Mouse (Mus musculus): ENCODE data around the gene Nxf1. TPM values are rescaled to one million over a fixed set of nuclear protein-coding genes. Genes with fewer than 3 reads are reported as not detected.

Gene Nxf1
- polyA plus RNA-seq, 1 experiment from 2014 or later = 197 TPM

GRCm38 (mm10) chr19:8734334-8734733 lies 22.5 kb upstream of the Nxf1 start:
- peaks cover 2% of the 10 kb centered on the region; the same call in 1 of the 2 replicates for H3K9me3 ChIP-seq (ENCODE audit: control insufficient read depth, low read length)
- WGBS = 42% methylated on average over 3 of the region's 3 CpGs
- peaks cover 11% of the 10 kb centered on the region; the same call in 1 of the 2 replicates for H3K4me1 ChIP-seq (replicated peaks; ENCODE audit: control insufficient read depth, insufficient read depth, low read length)
- H3K9ac ChIP-seq (ENCODE audit: low read depth, low read length) = no peak overlapping the region
- peaks cover 14% of the 10 kb centered on the region for H3K36me3 ChIP-seq (ENCODE audit: control insufficient read depth, insufficient read depth, low read length)
- ATAC-seq (replicated peaks; ENCODE audit: low FRiP score) (no peak), DNase-seq (ENCODE audit: low spot score) (no peak)
- H3K4me2 ChIP-seq = no peak overlapping the region
- H3K4me3 ChIP-seq (ENCODE audit: low read depth, low read length) = no peak overlapping the region
- H3K27me3 ChIP-seq (replicated peaks; ENCODE audit: control insufficient read depth, insufficient read depth, low read length) = no peaks in the 10 kb centered on the region
- no peak overlapping the region for H3K27ac ChIP-seq (ENCODE audit: low read depth, low read length)

DNA sequence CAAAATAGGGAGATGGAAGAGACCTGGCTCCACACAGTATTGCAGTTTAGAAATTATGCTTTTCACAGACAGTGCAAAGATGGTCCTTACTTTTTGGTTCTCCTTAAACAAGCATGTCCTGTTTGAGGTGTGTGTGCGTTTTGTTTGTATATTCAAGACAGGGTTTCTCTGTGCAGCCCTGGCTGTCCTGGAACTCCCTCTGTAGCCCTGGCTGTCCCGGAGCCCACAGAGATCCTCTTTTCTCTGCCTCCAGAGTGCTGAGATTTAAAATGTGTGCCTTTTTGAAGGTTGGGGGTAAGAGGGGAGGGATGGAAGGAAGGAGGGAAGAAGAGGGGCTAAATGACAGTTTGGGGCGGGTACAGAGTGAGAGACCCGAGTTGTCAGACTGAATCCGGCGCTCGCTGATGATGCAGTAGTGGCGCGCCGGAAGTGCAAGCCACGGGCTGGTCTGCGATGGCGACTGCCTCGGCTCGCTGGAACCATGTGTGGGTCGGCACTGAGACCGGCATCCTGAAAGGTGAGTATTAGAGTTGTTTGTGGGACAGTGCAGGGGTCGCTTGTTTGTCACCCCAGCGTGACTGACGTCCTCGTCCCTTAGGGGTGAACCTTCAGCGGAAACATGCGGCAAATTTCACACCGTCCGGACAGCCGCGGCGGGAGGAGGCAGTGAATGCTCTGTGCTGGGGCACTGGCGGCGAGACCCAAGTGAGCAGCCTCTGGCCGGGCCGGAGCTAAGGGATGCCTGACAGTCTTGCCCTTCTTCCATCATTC lies 21.3 kb upstream of the Nxf1 start, which contains the start of gene Wdr74:
TSS of gene Wdr74 (plus strand) at position 439 of the 771 bp plus-strand sequence.
- H3K4me1 ChIP-seq (replicated peaks; ENCODE audit: control insufficient read depth, insufficient read depth, low read length) = peaks cover 14% of the 10 kb centered on the region; the same call in 1 of the 2 replicates
- H3K9ac ChIP-seq (ENCODE audit: low read depth, low read length) = peak within 1 kb of the TSS; percentile 81
- ATAC-seq (replicated peaks; ENCODE audit: low FRiP score) = peak; percentile 90
- H3K27ac ChIP-seq (ENCODE audit: low read depth, low read length) = peak within 1 kb of the TSS; percentile 42
- H3K4me2 ChIP-seq = peak within 1 kb of the TSS; percentile 68
- under 1% methylated on average over 32 of the region's 32 CpGs for WGBS
- H3K4me3 ChIP-seq (ENCODE audit: low read depth, low read length) = peak within 1 kb of the TSS; percentile 79
- H3K9me3 ChIP-seq (ENCODE audit: control insufficient read depth, low read length) = peaks cover 2% of the 10 kb centered on the region; the same call in 1 of the 2 replicates
- H3K36me3 ChIP-seq (ENCODE audit: control insufficient read depth, insufficient read depth, low read length) = peaks cover 25% of the 10 kb centered on the region
- peak; percentile 92 for DNase-seq (ENCODE audit: low spot score)
- no peaks in the 10 kb centered on the region for H3K27me3 ChIP-seq (replicated peaks; ENCODE audit: control insufficient read depth, insufficient read depth, low read length)

DNA sequence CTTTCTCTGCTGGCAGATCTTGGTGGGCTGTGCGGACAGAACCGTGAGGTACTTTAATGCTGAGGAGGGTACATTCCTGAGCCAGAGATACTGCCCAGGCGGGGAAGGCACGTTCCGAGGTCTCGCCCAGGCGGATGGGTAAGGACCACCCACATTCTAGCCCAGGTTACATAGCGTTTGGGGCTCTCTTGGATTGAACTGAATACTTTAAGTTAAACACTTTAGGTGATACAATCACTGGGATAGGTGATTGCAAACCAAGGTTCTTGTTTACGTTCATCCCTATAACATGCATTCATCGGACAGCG lies 20.8 kb upstream of the Nxf1 start:
- no peak for DNase-seq (ENCODE audit: low spot score)
- Histone ChIP-seq H3K4me3 (ENCODE audit: low read depth, low read length) (peak overlapping the region; percentile 79), H3K9ac (ENCODE audit: low read depth, low read length) (peak overlapping the region; percentile 81), H3K27ac (ENCODE audit: low read depth, low read length) (peak overlapping the region; percentile 34; the same call in 1 of the 2 replicates), H3K9me3 (ENCODE audit: control insufficient read depth, low read length) (peaks cover 2% of the 10 kb centered on the region; the same call in 1 of the 2 replicates), H3K36me3 (ENCODE audit: control insufficient read depth, insufficient read depth, low read length) (peaks cover 26% of the 10 kb centered on the region), H3K27me3 (replicated peaks; ENCODE audit: control insufficient read depth, insufficient read depth, low read length) (no peaks in the 10 kb centered on the region), H3K4me1 (replicated peaks; ENCODE audit: control insufficient read depth, insufficient read depth, low read length) (peaks cover 15% of the 10 kb centered on the region), H3K4me2 (peak overlapping the region; percentile 68)
- 2% methylated on average over 11 of the region's 11 CpGs for WGBS
- ATAC-seq (replicated peaks; ENCODE audit: low FRiP score) = peak; percentile 64

DNA sequence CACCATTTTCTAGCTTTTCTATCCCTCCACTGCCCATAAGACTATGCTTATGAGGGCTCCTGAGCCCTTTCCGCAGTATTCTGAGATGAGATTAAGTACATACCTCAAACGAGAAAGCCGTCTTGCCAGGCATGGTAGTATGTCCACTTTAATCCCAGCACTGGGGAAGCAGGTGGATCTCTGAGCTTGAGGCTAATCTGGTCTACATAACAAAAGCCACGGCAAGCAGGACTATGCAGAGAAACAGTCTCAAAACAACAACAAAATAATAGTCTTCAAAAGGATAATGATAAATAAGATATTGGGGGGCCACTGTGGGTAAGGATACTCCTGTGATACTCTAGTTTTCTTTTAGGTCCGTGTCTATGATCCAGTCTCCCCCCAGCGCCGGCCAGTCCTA lies 18.0 kb upstream of the Nxf1 start:
- H3K4me1 ChIP-seq (replicated peaks; ENCODE audit: control insufficient read depth, insufficient read depth, low read length) = peaks cover 23% of the 10 kb centered on the region
- H3K27ac ChIP-seq (ENCODE audit: low read depth, low read length) = no peak overlapping the region
- peaks cover 32% of the 10 kb centered on the region for H3K36me3 ChIP-seq (ENCODE audit: control insufficient read depth, insufficient read depth, low read length)
- H3K4me2 ChIP-seq = no peak overlapping the region
- no peaks in the 10 kb centered on the region for H3K9me3 ChIP-seq (ENCODE audit: control insufficient read depth, low read length)
- H3K4me3 ChIP-seq (ENCODE audit: low read depth, low read length) = no peak overlapping the region
- 92% methylated on average over 7 of the region's 7 CpGs for WGBS
- no peak overlapping the region for H3K9ac ChIP-seq (ENCODE audit: low read depth, low read length)
- ATAC-seq (replicated peaks; ENCODE audit: low FRiP score) = no peak
- no peak for DNase-seq (ENCODE audit: low spot score)
- no peaks in the 10 kb centered on the region for H3K27me3 ChIP-seq (replicated peaks; ENCODE audit: control insufficient read depth, insufficient read depth, low read length)

DNA sequence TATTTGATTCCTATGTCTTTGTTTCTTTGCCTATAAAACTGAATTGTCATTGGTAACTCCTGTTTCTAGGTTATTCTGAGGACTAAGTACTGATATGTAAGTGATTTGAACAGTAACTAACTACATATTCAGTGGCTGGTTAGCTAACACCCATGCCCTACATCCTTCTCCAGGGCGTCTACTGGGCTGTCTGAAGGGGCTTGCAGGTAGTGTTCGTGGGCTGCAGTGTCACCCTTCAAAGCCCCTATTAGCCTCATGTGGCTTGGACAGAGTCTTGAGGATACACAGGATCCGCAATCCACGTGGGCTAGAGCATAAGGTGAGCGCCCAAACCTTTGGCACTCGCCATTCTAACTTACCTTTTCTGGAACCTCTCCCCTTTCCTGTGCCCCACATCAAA lies 17.2 kb upstream of the Nxf1 start:
- Histone ChIP-seq H3K4me3 (ENCODE audit: low read depth, low read length) (no peak overlapping the region), H3K9me3 (ENCODE audit: control insufficient read depth, low read length) (no peaks in the 10 kb centered on the region), H3K36me3 (ENCODE audit: control insufficient read depth, insufficient read depth, low read length) (peaks cover 33% of the 10 kb centered on the region), H3K27ac (ENCODE audit: low read depth, low read length) (no peak overlapping the region), H3K27me3 (replicated peaks; ENCODE audit: control insufficient read depth, insufficient read depth, low read length) (no peaks in the 10 kb centered on the region), H3K4me2 (no peak overlapping the region), H3K4me1 (replicated peaks; ENCODE audit: control insufficient read depth, insufficient read depth, low read length) (peaks cover 23% of the 10 kb centered on the region), H3K9ac (ENCODE audit: low read depth, low read length) (no peak overlapping the region)
- WGBS = 84% methylated on average over 6 of the region's 6 CpGs
- DNase-seq (ENCODE audit: low spot score) (no peak), ATAC-seq (replicated peaks; ENCODE audit: low FRiP score) (no peak)

DNA sequence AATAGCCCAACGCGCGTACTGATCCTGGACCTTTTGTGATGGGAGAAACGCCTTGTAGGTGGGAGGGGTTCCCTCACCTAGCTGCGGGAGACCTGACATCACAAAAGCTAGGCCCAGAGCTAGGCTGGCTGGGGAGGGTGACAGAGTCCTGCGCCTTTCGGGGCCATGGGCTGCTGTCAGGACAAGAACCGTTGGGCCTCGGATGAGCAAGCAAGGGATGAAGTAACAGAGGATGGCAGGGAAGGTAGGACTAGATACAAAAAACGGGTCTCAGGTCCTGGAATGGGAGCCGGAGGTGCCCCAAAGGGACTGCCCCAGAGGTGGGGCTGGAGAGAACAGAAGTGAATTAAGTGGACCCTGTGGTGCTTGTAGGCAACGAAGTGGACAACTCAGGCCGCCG lies 16.3 kb upstream of the Nxf1 start, which contains the start of gene 1700092M07Rik:
TSS of gene 1700092M07Rik (plus strand) at position 116 of the 400 bp plus-strand sequence.
- H3K9ac ChIP-seq (ENCODE audit: low read depth, low read length) = peak within 1 kb of the TSS; percentile 95
- H3K27ac ChIP-seq (ENCODE audit: low read depth, low read length) = peak within 1 kb of the TSS; percentile 85
- H3K36me3 ChIP-seq (ENCODE audit: control insufficient read depth, insufficient read depth, low read length) = peaks cover 40% of the 10 kb centered on the region
- ATAC-seq (replicated peaks; ENCODE audit: low FRiP score) = no peak; the same call in 1 of the 2 replicates
- 67% methylated on average over 14 of the region's 14 CpGs for WGBS
- DNase-seq (ENCODE audit: low spot score) = no peak
- peak within 1 kb of the TSS; percentile 45 for H3K4me2 ChIP-seq
- H3K9me3 ChIP-seq (ENCODE audit: control insufficient read depth, low read length) = no peaks in the 10 kb centered on the region
- peaks cover 19% of the 10 kb centered on the region for H3K4me1 ChIP-seq (replicated peaks; ENCODE audit: control insufficient read depth, insufficient read depth, low read length)
- peak within 1 kb of the TSS; percentile 94 for H3K4me3 ChIP-seq (ENCODE audit: low read depth, low read length)
- H3K27me3 ChIP-seq (replicated peaks; ENCODE audit: control insufficient read depth, insufficient read depth, low read length) = no peaks in the 10 kb centered on the region

- H3K27ac ChIP-seq (ENCODE audit: low read depth, low read length) = peak within 1 kb of the TSS; percentile 85
- ATAC-seq (replicated peaks; ENCODE audit: low FRiP score) (peak; percentile 97), DNase-seq (ENCODE audit: low spot score) (peak; percentile 93)
- peaks cover 43% of the 10 kb centered on the region for H3K36me3 ChIP-seq (ENCODE audit: control insufficient read depth, insufficient read depth, low read length)
- peak within 1 kb of the TSS; percentile 94 for H3K4me3 ChIP-seq (ENCODE audit: low read depth, low read length)
- H3K27me3 ChIP-seq (replicated peaks; ENCODE audit: control insufficient read depth, insufficient read depth, low read length) = no peaks in the 10 kb centered on the region
- H3K9me3 ChIP-seq (ENCODE audit: control insufficient read depth, low read length) = no peaks in the 10 kb centered on the region
- peak within 1 kb of the TSS; percentile 95 for H3K9ac ChIP-seq (ENCODE audit: low read depth, low read length)
- H3K4me1 ChIP-seq (replicated peaks; ENCODE audit: control insufficient read depth, insufficient read depth, low read length) = peaks cover 19% of the 10 kb centered on the region
- WGBS = under 1% methylated on average over 36 of the region's 36 CpGs
- H3K4me2 ChIP-seq = peak within 1 kb of the TSS; percentile 89
These were observed 15.5 kb upstream of the Nxf1 start, which contains the start of gene Stx5a for GRCm38 (mm10) chr19:8741243-8741869. Stx5a (plus strand) TSS chr19:8741413.

- Histone ChIP-seq H3K9me3 (ENCODE audit: control insufficient read depth, low read length) (no peaks in the 10 kb centered on the region), H3K9ac (ENCODE audit: low read depth, low read length) (peak overlapping the region; percentile 95), H3K4me1 (replicated peaks; ENCODE audit: control insufficient read depth, insufficient read depth, low read length) (peaks cover 14% of the 10 kb centered on the region), H3K27ac (ENCODE audit: low read depth, low read length) (peak overlapping the region; percentile 85), H3K36me3 (ENCODE audit: control insufficient read depth, insufficient read depth, low read length) (peaks cover 42% of the 10 kb centered on the region), H3K27me3 (replicated peaks; ENCODE audit: control insufficient read depth, insufficient read depth, low read length) (no peaks in the 10 kb centered on the region), H3K4me2 (peak overlapping the region; percentile 89), H3K4me3 (ENCODE audit: low read depth, low read length) (peak overlapping the region; percentile 94)
- ATAC-seq (replicated peaks; ENCODE audit: low FRiP score) = no peak
- DNase-seq (ENCODE audit: low spot score) = no peak
- 13% methylated on average over 14 of the region's 14 CpGs for WGBS
These were observed 14.7 kb upstream of the Nxf1 start for GRCm38 (mm10) chr19:8742176-8742575.

All from liver, embryonic 11.5 days (tissue).